Mouse (Mus musculus) hindbrain, postnatal 0 days (tissue): Measurements from ENCODE around the gene Aig1. TPM values are rescaled to one million over a fixed set of nuclear protein-coding genes. Genes with fewer than 3 reads are reported as not detected.

Experiments
- ATAC-seq: fragments of 200-750 bp; cut with Nextera tagmentation; 2 replicates; pipeline ENCODE4 v1.8.0; 2017; ENCODE audit warnings: mild to moderate bottlenecking, moderate TSS enrichment, moderate library complexity
- DNase-seq: peaks from one replicate; pipeline ENCODE4 v3.0.0-alpha.2; 2015; ENCODE audit warnings: low spot score
- H3K27ac ChIP-seq: fragments of 300-500 bp; sonication (generic); 2 replicates; pipeline ENCODE4 v1.5.1; 2014; ENCODE audit warnings: mild to moderate bottlenecking
- H3K27me3 ChIP-seq: fragments of 300-500 bp; sonication (generic); 2 replicates; pipeline ENCODE4 v1.6.1; 2014; ENCODE audit warnings: low read length, mixed read lengths; ENCODE audit not compliant: insufficient read depth
- H3K36me3 ChIP-seq: fragments of 300-500 bp; sonication (generic); 2 replicates; pipeline ENCODE4 v1.6.1; 2014; ENCODE audit warnings: low read length, mixed read lengths; ENCODE audit not compliant: insufficient read depth
- H3K4me1 ChIP-seq: fragments of 300-500 bp; sonication (generic); 2 replicates; pipeline ENCODE4 v1.6.1; 2014; ENCODE audit warnings: antibody characterized with exemption, low read length, mixed read lengths; ENCODE audit not compliant: insufficient read depth
- H3K4me2 ChIP-seq: fragments of 300-500 bp; sonication (generic); 2 replicates; pipeline ENCODE4 v1.6.1; 2014; ENCODE audit warnings: low read depth, mild to moderate bottlenecking, low read length, moderate library complexity, mixed read lengths
- H3K4me3 ChIP-seq: fragments of 300-500 bp; sonication (generic); 2 replicates; pipeline ENCODE4 v1.5.1; 2014; ENCODE audit warnings: low read length
- H3K9ac ChIP-seq: fragments of 300-500 bp; sonication (generic); replicated peaks from 2 replicates; pipeline ENCODE4 v1.6.1; 2014; ENCODE audit warnings: mild to moderate bottlenecking, low read length, moderate library complexity, mixed read lengths
- H3K9me3 ChIP-seq: fragments of 300-500 bp; sonication (generic); 2 replicates; pipeline ENCODE4 v1.6.1; 2016; ENCODE audit warnings: low read length, mixed read lengths
- CTCF ChIP-seq: IDR thresholded peaks from 2 replicates; pipeline ENCODE4 v1.5.1; 2016; ENCODE audit warnings: antibody characterized with exemption, control low read depth, low read depth
- WGBS: fragments of 180-500 bp; shearing (Covaris S2); extraction: QIAGEN DNeasy Blood & Tissue Kit; methylation state at CpG from one replicate; pipeline ENCODE4 v1.1.7; 2014; 5-methylcytosine and 5-hydroxymethylcytosine counted together
- polyA plus RNA-seq: library from polyadenylated mRNA; unstranded; fragments of >200 nt; fragmentation: Nextera tagmentation; extraction: Ambion mirVana; gene quantifications from 2 replicates; pipeline ENCODE4 v1.2.1, GENCODE M21; 2015
- total RNA-seq: library from RNA; depleted of rRNA; stranded (reverse); fragments of >200 nt; gene quantifications from 2 replicates; pipeline ENCODE4 v1.2.3, GENCODE M21; 2014

Aig1 gene
- total and polyA plus RNA-seq, 2 experiments from 2014 or later, result 105 to 123 TPM

DNA sequence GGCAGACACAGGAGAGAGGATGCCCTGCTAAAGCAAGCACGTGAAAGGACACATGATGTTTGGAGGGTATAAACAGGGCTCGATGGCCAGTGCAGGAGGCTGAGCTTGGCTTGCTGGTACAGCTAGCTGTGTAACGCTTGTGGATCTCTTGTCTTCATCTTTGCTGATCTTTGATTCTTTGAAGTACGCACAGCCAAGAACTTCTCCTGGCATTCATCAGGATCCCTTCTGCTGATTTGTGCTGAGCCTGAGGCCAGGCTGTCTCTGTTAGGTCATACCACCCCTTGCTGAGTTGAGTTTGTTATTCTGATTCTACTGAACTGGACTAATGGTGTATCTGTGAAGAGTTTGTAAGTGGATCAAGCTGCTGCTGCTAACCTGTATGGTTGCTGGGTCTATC lies 175.5 kb downstream of the Aig1 start:
- DNase-seq, result no peak
- H3K9ac ChIP-seq, result no peak overlapping the region

DNA sequence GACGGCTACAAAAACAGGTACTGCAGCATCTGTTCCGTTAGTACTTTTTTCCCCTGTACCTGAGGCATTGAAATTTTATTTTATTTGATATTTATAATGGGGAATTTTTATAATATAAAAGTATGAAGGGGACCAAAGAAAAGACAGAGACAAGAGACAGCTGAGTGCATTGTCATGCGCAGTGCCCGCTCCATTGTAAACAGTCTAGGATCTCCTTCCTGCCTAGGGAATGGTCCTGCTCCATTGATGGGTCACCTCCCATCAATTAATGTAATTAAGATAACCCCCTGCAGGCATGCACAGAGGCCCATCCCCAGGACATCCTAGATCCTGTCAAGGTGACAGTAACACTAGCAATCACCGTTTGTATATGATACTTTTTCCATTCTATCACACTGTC lies 178.0 kb downstream of the Aig1 start:
- Histone ChIP-seq H3K27ac (no peak overlapping the region), H3K27me3 (no peaks in the 10 kb centered on the region), H3K9me3 (no peaks in the 10 kb centered on the region), H3K4me1 (no peaks in the 10 kb centered on the region), H3K36me3 (no peaks in the 10 kb centered on the region), H3K9ac (no peak overlapping the region), H3K4me2 (no peak overlapping the region), H3K4me3 (no peak overlapping the region)
- DNase-seq (no peak), ATAC-seq (no peak)
- WGBS, result 76% methylated on average over 5 of the region's 5 CpGs
- TF ChIP-seq CTCF, result no peak

More for the DNA sequence above, 175.5 kb downstream of the Aig1 start:
- ATAC-seq, result no peak
- Histone ChIP-seq H3K4me3 (no peak overlapping the region), H3K27ac (no peak overlapping the region), H3K27me3 (no peaks in the 10 kb centered on the region), H3K4me2 (no peak overlapping the region), H3K36me3 (no peaks in the 10 kb centered on the region), H3K9me3 (no peaks in the 10 kb centered on the region), H3K4me1 (no peaks in the 10 kb centered on the region)
- 84% methylated on average over 4 of the region's 4 CpGs for WGBS
- no peak for TF ChIP-seq CTCF

DNA sequence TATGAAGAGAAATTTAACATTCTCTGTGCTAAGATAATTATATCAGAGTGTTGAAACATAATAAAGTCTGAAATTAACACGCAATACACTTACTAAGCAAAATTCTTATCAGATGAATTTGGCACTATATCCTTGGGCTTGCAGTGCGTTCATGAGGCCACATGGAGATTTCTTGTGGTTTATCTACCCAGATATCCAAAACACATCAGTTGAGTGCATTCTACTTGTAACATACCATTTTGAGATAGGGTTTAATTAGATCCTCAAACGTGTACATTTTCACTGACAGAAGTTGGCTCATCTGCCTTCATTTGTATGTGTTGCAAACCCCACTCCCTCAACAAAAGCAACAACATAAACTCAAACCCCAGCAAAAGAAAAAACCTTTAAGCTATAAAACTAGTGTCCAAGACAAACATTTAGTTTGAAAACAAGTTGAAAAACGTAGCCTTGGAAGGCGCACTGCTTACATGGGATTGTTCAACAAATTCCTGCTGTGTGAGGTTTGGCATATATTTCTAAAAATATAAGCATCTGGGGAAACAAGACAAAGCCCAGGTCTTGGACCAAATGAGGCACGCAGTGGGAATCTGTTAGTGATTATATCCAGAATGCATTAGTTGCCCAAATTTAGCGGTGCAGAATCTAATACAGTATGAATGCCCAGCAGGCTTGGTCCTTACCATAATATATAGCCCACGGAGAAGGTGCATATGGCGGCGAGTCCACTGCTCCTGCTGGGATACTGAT lies 178.8 kb downstream of the Aig1 start:
- TF ChIP-seq CTCF, result no peak
- 79% methylated on average over 10 of the region's 10 CpGs for WGBS
- no peaks in the 10 kb centered on the region for H3K9me3 ChIP-seq
- DNase-seq, result no peak
- H3K4me2 ChIP-seq, result no peak overlapping the region
- no peaks in the 10 kb centered on the region for H3K4me1 ChIP-seq
- no peak for ATAC-seq
- H3K27ac ChIP-seq, result no peak overlapping the region
- no peaks in the 10 kb centered on the region for H3K36me3 ChIP-seq
- H3K4me3 ChIP-seq, result no peak overlapping the region
- H3K27me3 ChIP-seq, result no peaks in the 10 kb centered on the region
- H3K9ac ChIP-seq, result no peak overlapping the region

- Histone ChIP-seq H3K9ac (no peak overlapping the region), H3K27ac (no peak overlapping the region; the same call in 1 of the 2 replicates), H3K36me3 (no peaks in the 10 kb centered on the region), H3K4me1 (no peaks in the 10 kb centered on the region), H3K27me3 (no peaks in the 10 kb centered on the region), H3K4me3 (no peak overlapping the region), H3K4me2 (no peak overlapping the region), H3K9me3 (no peaks in the 10 kb centered on the region)
- WGBS, result 31% methylated on average over 15 of the region's 15 CpGs
- 0 out of 2 replicates have a peak, but pooled peaks have one; percentile 39 for ATAC-seq
- TF ChIP-seq CTCF, result no peak
- DNase-seq, result peak; percentile 58
Measured at GRCm38 (mm10) chr10:13688386-13689120, 180.2 kb downstream of the Aig1 start.

GRCm38 (mm10) chr10:13687182-13687810 lies 181.5 kb downstream of the Aig1 start:
- no peak for ATAC-seq
- no peak for DNase-seq
- H3K9me3 ChIP-seq, result no peaks in the 10 kb centered on the region
- WGBS, result 95% methylated on average over 8 of the region's 8 CpGs
- no peaks in the 10 kb centered on the region for H3K27me3 ChIP-seq
- no peak overlapping the region for H3K4me3 ChIP-seq
- no peaks in the 10 kb centered on the region for H3K36me3 ChIP-seq
- TF ChIP-seq CTCF, result no peak
- no peaks in the 10 kb centered on the region for H3K4me1 ChIP-seq
- H3K9ac ChIP-seq, result no peak overlapping the region
- H3K27ac ChIP-seq, result no peak overlapping the region
- H3K4me2 ChIP-seq, result no peak overlapping the region

DNA sequence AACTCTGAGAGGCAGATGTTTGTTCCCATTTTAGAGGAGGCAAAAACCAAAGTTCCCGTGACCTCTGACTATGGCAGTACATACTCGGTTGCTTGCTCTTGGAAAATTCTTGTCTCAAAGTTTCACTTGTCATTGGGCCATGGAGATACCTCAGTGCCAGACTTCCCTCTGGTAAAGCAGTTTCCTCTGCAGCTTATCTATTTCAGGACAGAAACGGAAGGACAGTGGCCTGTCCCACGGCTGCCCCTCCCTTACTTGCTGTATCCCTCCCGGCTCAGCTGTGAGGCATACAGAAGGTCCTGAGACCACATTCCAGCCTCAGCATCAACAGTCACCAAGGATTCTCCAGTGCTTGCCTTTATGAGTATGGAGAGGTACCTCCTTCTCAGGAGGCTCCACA lies 182.7 kb downstream of the Aig1 start:
- H3K36me3 ChIP-seq, result no peaks in the 10 kb centered on the region
- no peak overlapping the region for H3K4me2 ChIP-seq
- H3K27ac ChIP-seq, result no peak overlapping the region
- no peaks in the 10 kb centered on the region for H3K4me1 ChIP-seq
- 69% methylated on average over 5 of the region's 5 CpGs for WGBS
- no peak for TF ChIP-seq CTCF
- H3K9me3 ChIP-seq, result no peaks in the 10 kb centered on the region
- no peak for ATAC-seq
- DNase-seq, result no peak
- no peak overlapping the region for H3K9ac ChIP-seq
- no peaks in the 10 kb centered on the region for H3K27me3 ChIP-seq
- no peak overlapping the region for H3K4me3 ChIP-seq
